Mouse (Mus musculus): ENCODE data around the gene Prcc. TPM values are rescaled to one million over a fixed set of nuclear protein-coding genes. Genes with fewer than 3 reads are reported as not detected.
"Not testable (repeated sequence)": the region's sequence is repeated elsewhere in the genome, so short reads cannot be mapped to it uniquely, and the experiment has no call there.

Prcc gene
- polyA plus RNA-seq, 3 experiments from 2014 or later: 3.8 to 5.3 (median 4.2) TPM

- no peak for ATAC-seq
These were observed 40.4 kb downstream of the Prcc start for GRCm38 (mm10) chr3:87844981-87845380.

GRCm38 (mm10) chr3:87840858-87841257 is 44.5 kb downstream of the Prcc start:
- ATAC-seq: no peak

GRCm38 (mm10) chr3:87838622-87839021 is 46.8 kb downstream of the Prcc start:
- ATAC-seq: peak; percentile 78

- no peak for ATAC-seq
These were observed 51.9 kb downstream of the Prcc start for GRCm38 (mm10) chr3:87833482-87833881.

- ATAC-seq: peak; percentile 84
These were observed 53.1 kb downstream of the Prcc start for GRCm38 (mm10) chr3:87832109-87832859.

- ATAC-seq: no peak
These were observed 56.4 kb downstream of the Prcc start for GRCm38 (mm10) chr3:87829025-87829424.

- no peak for ATAC-seq
These were observed 57.0 kb downstream of the Prcc start for GRCm38 (mm10) chr3:87828435-87828834.

GRCm38 (mm10) chr3:87824206-87824605 is 61.2 kb downstream of the Prcc start, which contains the start of gene Pear1:
Gene Pear1 (minus strand): TSS chr3:87824306.
- ATAC-seq: not testable (repeated sequence)

- no peak for ATAC-seq
These were observed 67.2 kb downstream of the Prcc start for GRCm38 (mm10) chr3:87818226-87818625.

GRCm38 (mm10) chr3:87816646-87817093 is 68.7 kb downstream of the Prcc start:
- ATAC-seq: peak; percentile 78

- ATAC-seq: no peak
These were observed 69.2 kb downstream of the Prcc start for GRCm38 (mm10) chr3:87816166-87816565.

GRCm38 (mm10) chr3:87812873-87813272 is 72.5 kb downstream of the Prcc start:
- no peak for ATAC-seq

GRCm38 (mm10) chr3:87812413-87812812 is 73.0 kb downstream of the Prcc start:
- ATAC-seq: no peak

GRCm38 (mm10) chr3:87811297-87811696 is 74.1 kb downstream of the Prcc start:
- ATAC-seq: no peak

- no peak for ATAC-seq
These were observed 76.0 kb downstream of the Prcc start for GRCm38 (mm10) chr3:87809322-87809962.

Other genes with a start within 250 kb of the Prcc start
- gene Lrrc71, start 137.0 kb downstream of the Prcc start, polyA plus RNA-seq (2017; shearing (Covaris generic)): 1 to 10 TPM in 2 of 3 experiments, under 1 TPM in 1; 0.82 to 1.1 (median 1.1) TPM
- gene Ntrk1, start 90.4 kb downstream of the Prcc start, polyA plus RNA-seq (2017; shearing (Covaris generic)): under 1 TPM in 1 of 3 experiments, not detected in 2; 0.17 TPM
- gene Insrr, start 88.7 kb downstream of the Prcc start, polyA plus RNA-seq (2017; shearing (Covaris generic)): 1 to 10 TPM in 2 of 3 experiments, under 1 TPM in 1; 0.42 to 1.2 (median 1.1) TPM
- gene Pear1, start 61.3 kb downstream of the Prcc start, polyA plus RNA-seq (2017; shearing (Covaris generic)): 100 to 1,000 TPM in 1 of 3 experiments, 10 to 100 TPM in 2; 65.9 to 108 (median 76.0) TPM
- 100 to 1,000 TPM; 231 to 280 (median 232) TPM for gene Sh2d2a, start 38.9 kb downstream of the Prcc start, polyA plus RNA-seq (2017; shearing (Covaris generic))
- 10 to 100 TPM; 39.0 to 54.0 (median 41.4) TPM for gene Hdgf, start 20.7 kb upstream of the Prcc start, polyA plus RNA-seq (2017; shearing (Covaris generic))
- 100 to 1,000 TPM; 138 to 191 (median 188) TPM for gene Mrpl24, start 33.9 kb upstream of the Prcc start, polyA plus RNA-seq (2017; shearing (Covaris generic))
- 10 to 100 TPM; 14.2 to 17.9 (median 16.4) TPM for gene Isg20l2, start 44.7 kb upstream of the Prcc start, polyA plus RNA-seq (2017; shearing (Covaris generic))
- gene Rrnad1, start 45.1 kb upstream of the Prcc start, polyA plus RNA-seq (2017; shearing (Covaris generic)): 10 to 100 TPM; 19.5 to 30.1 (median 28.6) TPM
- gene Crabp2, start 63.1 kb upstream of the Prcc start, polyA plus RNA-seq (2017; shearing (Covaris generic)): not detected
- not detected for gene Nes, start 85.5 kb upstream of the Prcc start, polyA plus RNA-seq (2017; shearing (Covaris generic))
- not detected for gene Bcan, start 114.6 kb upstream of the Prcc start, polyA plus RNA-seq (2017; shearing (Covaris generic))
- not detected for gene Hapln2, start 142.0 kb upstream of the Prcc start, polyA plus RNA-seq (2017; shearing (Covaris generic))
- 10 to 100 TPM; 20.8 to 37.5 (median 36.6) TPM for gene Gpatch4, start 157.5 kb upstream of the Prcc start, polyA plus RNA-seq (2017; shearing (Covaris generic))
- 10 to 100 TPM; 68.3 to 75.7 (median 70.3) TPM for gene Naxe, start 172.9 kb upstream of the Prcc start, polyA plus RNA-seq (2017; shearing (Covaris generic))
- not detected for gene Ttc24, start 192.7 kb upstream of the Prcc start, polyA plus RNA-seq (2017; shearing (Covaris generic))
- 1 to 10 TPM in 1 of 3 experiments, under 1 TPM in 2; 0.59 to 3.5 (median 0.82) TPM for gene Iqgap3, start 196.4 kb upstream of the Prcc start, polyA plus RNA-seq (2017; shearing (Covaris generic))

All from inflammation-experienced regulatory T-cells, adult 6 months (primary cell).